Mouse (Mus musculus): ENCODE data around the gene Dyrk3.

GRCm38 (mm10) chr1:131107575-131108308 is 30.4 kb downstream of the Dyrk3 start:
- TF ChIP-seq POLR2A (IDR thresholded peaks at IDR 0.05; ENCODE audit: low read depth, low read length) (no peak), CTCF (IDR thresholded peaks at IDR 0.05; ENCODE audit: extremely low read depth, insufficient read length, insufficient replicate concordance, low read depth, low read length) (no peak)
